Mouse (Mus musculus): ENCODE measurements around the gene Otp. TPM values are rescaled to one million over a fixed set of nuclear protein-coding genes. Genes with fewer than 3 reads are reported as not detected.

The Otp gene
- polyA plus RNA-seq (2015; fragmentation: Nextera tagmentation; extraction: Ambion mirVana) = not detected in 2 replicates

GRCm38 (mm10) chr13:94875396-94875880 lies at the start of gene Otp:
Otp (plus strand) TSS chr13:94875602.
- under 1% methylated on average over 30 of the region's 30 CpGs for WGBS
- ATAC-seq (ENCODE audit: insufficient number of reproducible peaks, low FRiP score, low TSS enrichment, low read depth) = no peak
- Histone ChIP-seq H3K9ac (no peak within 1 kb of the TSS), H3K4me1 (peaks cover 16% of the 10 kb centered on the region), H3K36me3 (no peaks in the 10 kb centered on the region), H3K4me3 (no peak within 1 kb of the TSS), H3K9me3 (no peaks in the 10 kb centered on the region), H3K4me2 (no peak within 1 kb of the TSS), H3K27ac (no peak within 1 kb of the TSS), H3K27me3 (peaks cover 83% of the 10 kb centered on the region)

GRCm38 (mm10) chr13:94826389-94826788 lies 49.0 kb upstream of the Otp start:
- H3K36me3 ChIP-seq = no peaks in the 10 kb centered on the region; the same call in 1 of the 2 replicates
- H3K9ac ChIP-seq = no peak overlapping the region
- peaks cover 5% of the 10 kb centered on the region; the same call in 1 of the 2 replicates for H3K4me1 ChIP-seq
- H3K9me3 ChIP-seq = no peaks in the 10 kb centered on the region
- ATAC-seq (ENCODE audit: insufficient number of reproducible peaks, low FRiP score, low TSS enrichment, low read depth) = no peak
- H3K4me2 ChIP-seq = no peak overlapping the region
- no peak overlapping the region for H3K27ac ChIP-seq
- H3K27me3 ChIP-seq = no peaks in the 10 kb centered on the region
- H3K4me3 ChIP-seq = no peak overlapping the region
- 87% methylated on average over 5 of the region's 5 CpGs for WGBS

DNA sequence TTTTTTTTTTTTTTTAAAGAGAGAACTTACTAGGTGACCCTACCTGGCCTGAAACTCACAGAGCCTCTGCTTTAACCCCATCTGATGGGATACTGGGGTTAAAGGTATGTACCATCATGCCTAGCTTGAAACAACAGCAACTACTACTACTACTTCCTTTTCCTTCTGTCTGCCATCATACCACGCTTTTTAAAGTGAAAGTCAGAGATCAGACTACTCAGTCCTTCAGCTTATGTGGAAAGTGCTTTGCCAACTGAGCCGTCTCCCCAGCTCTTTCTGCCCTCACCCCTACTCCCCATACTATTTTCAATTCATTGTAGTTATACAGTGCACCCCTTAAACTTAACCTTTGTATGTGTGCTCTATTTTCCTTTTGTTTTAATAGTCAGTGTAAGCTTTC lies 48.4 kb upstream of the Otp start:
- ATAC-seq (ENCODE audit: insufficient number of reproducible peaks, low FRiP score, low TSS enrichment, low read depth) = no peak
- H3K27ac ChIP-seq = no peak overlapping the region
- H3K4me3 ChIP-seq = no peak overlapping the region
- H3K4me2 ChIP-seq = no peak overlapping the region
- no peaks in the 10 kb centered on the region for H3K27me3 ChIP-seq
- no peak overlapping the region for H3K9ac ChIP-seq
- no peaks in the 10 kb centered on the region for H3K9me3 ChIP-seq
- H3K36me3 ChIP-seq = no peaks in the 10 kb centered on the region; the same call in 1 of the 2 replicates
- peaks cover 5% of the 10 kb centered on the region; the same call in 1 of the 2 replicates for H3K4me1 ChIP-seq
- 74% methylated on average over 2 of the region's 2 CpGs for WGBS

GRCm38 (mm10) chr13:94827847-94828246 lies 47.6 kb upstream of the Otp start:
- WGBS = 59% methylated on average over 2 of the region's 2 CpGs
- ATAC-seq (ENCODE audit: insufficient number of reproducible peaks, low FRiP score, low TSS enrichment, low read depth) = no peak
- no peak overlapping the region for H3K4me2 ChIP-seq
- no peak overlapping the region for H3K27ac ChIP-seq
- H3K36me3 ChIP-seq = peaks cover 5% of the 10 kb centered on the region
- no peak overlapping the region for H3K9ac ChIP-seq
- no peak overlapping the region for H3K4me3 ChIP-seq
- peaks cover 5% of the 10 kb centered on the region; the same call in 1 of the 2 replicates for H3K4me1 ChIP-seq
- H3K9me3 ChIP-seq = no peaks in the 10 kb centered on the region
- no peaks in the 10 kb centered on the region for H3K27me3 ChIP-seq

DNA sequence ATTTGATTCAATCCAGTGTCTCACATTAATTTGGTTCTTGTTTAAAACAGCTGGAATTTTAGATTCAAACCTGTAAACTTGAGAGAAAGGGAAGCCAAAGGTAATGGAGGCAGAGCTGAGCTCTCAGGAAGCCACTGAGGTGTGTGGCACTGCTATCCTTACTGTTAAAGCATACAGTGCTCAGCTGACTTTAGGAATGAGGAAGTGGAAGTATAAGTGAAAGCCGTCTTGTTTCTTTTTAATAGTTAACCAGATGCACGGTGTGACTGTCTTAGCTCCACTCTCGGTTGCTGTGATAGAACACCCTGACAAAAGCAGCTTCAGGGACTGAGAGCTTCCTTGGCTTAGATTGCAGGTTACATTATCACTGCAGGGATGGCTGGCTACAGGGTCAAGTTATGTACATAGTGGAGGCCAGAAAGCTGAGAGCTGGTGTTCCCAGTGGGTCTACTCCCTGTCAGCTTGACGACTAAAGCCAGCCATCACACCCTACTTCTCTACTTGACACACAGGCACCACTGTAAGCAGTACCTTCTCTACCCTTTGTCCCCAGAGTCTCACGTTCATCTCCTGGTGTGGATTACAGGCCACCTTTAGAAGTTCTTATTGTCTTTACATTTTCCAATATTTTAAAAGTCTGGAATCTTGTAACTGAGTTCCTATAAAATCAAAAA lies 37.2 kb upstream of the Otp start:
- Histone ChIP-seq H3K9ac (no peak overlapping the region), H3K4me1 (no peaks in the 10 kb centered on the region; the same call in 1 of the 2 replicates), H3K4me2 (no peak overlapping the region), H3K36me3 (peaks cover 38% of the 10 kb centered on the region), H3K27me3 (no peaks in the 10 kb centered on the region), H3K9me3 (no peaks in the 10 kb centered on the region), H3K4me3 (no peak overlapping the region), H3K27ac (no peak overlapping the region)
- 66% methylated on average over 5 of the region's 5 CpGs for WGBS
- no peak for ATAC-seq (ENCODE audit: insufficient number of reproducible peaks, low FRiP score, low TSS enrichment, low read depth)

- H3K9ac ChIP-seq = no peak overlapping the region
Observed at GRCm38 (mm10) chr13:94838756-94839337, 36.6 kb upstream of the Otp start.

GRCm38 (mm10) chr13:94843236-94843635 lies 32.2 kb upstream of the Otp start:
- H3K9ac ChIP-seq = no peak overlapping the region
- H3K36me3 ChIP-seq = peaks cover 26% of the 10 kb centered on the region
- no peaks in the 10 kb centered on the region for H3K9me3 ChIP-seq
- no peaks in the 10 kb centered on the region; the same call in 1 of the 2 replicates for H3K4me1 ChIP-seq
- no peak overlapping the region for H3K4me3 ChIP-seq
- H3K27me3 ChIP-seq = no peaks in the 10 kb centered on the region
- ATAC-seq (ENCODE audit: insufficient number of reproducible peaks, low FRiP score, low TSS enrichment, low read depth) = no peak
- 69% methylated on average over 5 of the region's 5 CpGs for WGBS
- H3K4me2 ChIP-seq = no peak overlapping the region
- no peak overlapping the region for H3K27ac ChIP-seq

More at GRCm38 (mm10) chr13:94838756-94839337, 36.6 kb upstream of the Otp start:
- no peak for ATAC-seq (ENCODE audit: insufficient number of reproducible peaks, low FRiP score, low TSS enrichment, low read depth)
- H3K27ac ChIP-seq = no peak overlapping the region
- H3K27me3 ChIP-seq = no peaks in the 10 kb centered on the region
- no peak overlapping the region for H3K4me2 ChIP-seq
- no peak overlapping the region for H3K4me3 ChIP-seq
- H3K9me3 ChIP-seq = no peaks in the 10 kb centered on the region
- H3K36me3 ChIP-seq = peaks cover 35% of the 10 kb centered on the region
- WGBS = 73% methylated on average over 8 of the region's 8 CpGs
- H3K4me1 ChIP-seq = no peaks in the 10 kb centered on the region; the same call in 1 of the 2 replicates

GRCm38 (mm10) chr13:94847870-94848269 lies 27.5 kb upstream of the Otp start:
- ATAC-seq (ENCODE audit: insufficient number of reproducible peaks, low FRiP score, low TSS enrichment, low read depth) = no peak
- H3K27me3 ChIP-seq = no peaks in the 10 kb centered on the region
- H3K36me3 ChIP-seq = 0 out of 2 replicates have a peak, but pooled peaks cover 7% of the 10 kb centered on the region
- WGBS = 76% methylated on average over 7 of the region's 7 CpGs
- no peak overlapping the region for H3K4me3 ChIP-seq
- no peak overlapping the region for H3K4me2 ChIP-seq
- no peak overlapping the region for H3K9ac ChIP-seq
- H3K9me3 ChIP-seq = no peaks in the 10 kb centered on the region
- no peak overlapping the region for H3K27ac ChIP-seq
- H3K4me1 ChIP-seq = no peaks in the 10 kb centered on the region

GRCm38 (mm10) chr13:94849351-94849750 lies 26.1 kb upstream of the Otp start:
- H3K4me2 ChIP-seq = no peak overlapping the region
- ATAC-seq (ENCODE audit: insufficient number of reproducible peaks, low FRiP score, low TSS enrichment, low read depth) = no peak
- no peak overlapping the region for H3K4me3 ChIP-seq
- H3K4me1 ChIP-seq = no peaks in the 10 kb centered on the region
- H3K9ac ChIP-seq = no peak overlapping the region
- 0 out of 2 replicates have a peak, but pooled peaks cover 2% of the 10 kb centered on the region for H3K36me3 ChIP-seq
- 55% methylated on average over 13 of the region's 13 CpGs for WGBS
- H3K27me3 ChIP-seq = no peaks in the 10 kb centered on the region
- no peak overlapping the region for H3K27ac ChIP-seq
- H3K9me3 ChIP-seq = no peaks in the 10 kb centered on the region

GRCm38 (mm10) chr13:94858016-94858575 lies 17.3 kb upstream of the Otp start:
- ATAC-seq (ENCODE audit: insufficient number of reproducible peaks, low FRiP score, low TSS enrichment, low read depth) = no peak
- Histone ChIP-seq H3K27ac (no peak overlapping the region), H3K4me3 (no peak overlapping the region), H3K9ac (no peak overlapping the region), H3K27me3 (peaks cover 6% of the 10 kb centered on the region), H3K9me3 (no peaks in the 10 kb centered on the region), H3K36me3 (no peaks in the 10 kb centered on the region), H3K4me2 (no peak overlapping the region), H3K4me1 (no peaks in the 10 kb centered on the region)
- 76% methylated on average over 8 of the region's 8 CpGs for WGBS

- H3K4me3 ChIP-seq = no peak overlapping the region
- 65% methylated on average over 8 of the region's 8 CpGs for WGBS
- no peaks in the 10 kb centered on the region for H3K9me3 ChIP-seq
- peaks cover 16% of the 10 kb centered on the region for H3K27me3 ChIP-seq
- no peak overlapping the region for H3K4me2 ChIP-seq
- H3K27ac ChIP-seq = no peak overlapping the region
- ATAC-seq (ENCODE audit: insufficient number of reproducible peaks, low FRiP score, low TSS enrichment, low read depth) = no peak
- H3K9ac ChIP-seq = no peak overlapping the region
- H3K4me1 ChIP-seq = no peaks in the 10 kb centered on the region
- H3K36me3 ChIP-seq = no peaks in the 10 kb centered on the region
Observed at GRCm38 (mm10) chr13:94859256-94859655, 16.1 kb upstream of the Otp start.

All from limb, embryonic 15.5 days (tissue).